In genomic region chr5:73405981-73406722, GRCm38 (mm10) we compare ENCODE assay signal across 9 mouse cellular contexts. TPM values are rescaled to one million over a fixed set of nuclear protein-coding genes. Genes with fewer than 3 reads are reported as not detected.
A peak's percentile ranks its signal among the peaks of the same experiment; 100 is the strongest.
DNase-seq lines count a peak whose midpoint lies in the region; ATAC-seq and TF ChIP-seq lines count a peak whose summit lies in the region.
"Had no signal": no experiment of that assay in that cellular context is flagged by ENCODE, and none has a peak within 500 bp of the region (broad histone marks: within the 10 kb centered on the region; RNA-seq: fewer than 3 reads in every experiment).

Cwh43 (plus strand) TSS chr5:73406075.

- intact Hi-C loops in gastrocnemius, adult 2 months (cut with DNase I): no loop called here

- peaks cover 10% of the 10 kb centered on the region for H3K4me1 ChIP-seq in forebrain, embryonic 15.5 days
- H3K4me1 ChIP-seq in kidney, postnatal 0 days (replicated peaks; ENCODE audit: insufficient read depth, low read length): no peaks in the 10 kb centered on the region
- H3K4me1 ChIP-seq in midbrain, postnatal 0 days (ENCODE audit: insufficient read depth, low read length): 0 out of 2 replicates have a peak, but pooled peaks cover 5% of the 10 kb centered on the region

- H3K9ac ChIP-seq in forebrain, embryonic 15.5 days (replicated peaks): peak within 1 kb of the TSS; percentile 34
- 0 out of 2 replicates have a peak within 1 kb of the TSS, but pooled peaks have one; percentile 10 for H3K9ac ChIP-seq in kidney, postnatal 0 days (ENCODE audit: low read depth, low read length)
- peak within 1 kb of the TSS; percentile 51 for H3K9ac ChIP-seq in midbrain, postnatal 0 days (replicated peaks; ENCODE audit: low read length, poor library complexity, severe bottlenecking)

- H3K27me3 ChIP-seq in forebrain, embryonic 15.5 days: peaks cover 21% of the 10 kb centered on the region
- H3K27me3 ChIP-seq in kidney, postnatal 0 days (ENCODE audit: insufficient read depth, low read length): peaks cover 5% of the 10 kb centered on the region
- H3K27me3 ChIP-seq in midbrain, postnatal 0 days (ENCODE audit: insufficient read depth, low read length): peaks cover 12% of the 10 kb centered on the region; the same call in 1 of the 2 replicates
- H3K27me3 ChIP-seq: CH12.LX had no signal

- H3K36me3 ChIP-seq in forebrain, embryonic 15.5 days: no peaks in the 10 kb centered on the region
- H3K36me3 ChIP-seq in kidney, postnatal 0 days (ENCODE audit: insufficient read depth, low read length): no peaks in the 10 kb centered on the region
- no peaks in the 10 kb centered on the region for H3K36me3 ChIP-seq in midbrain, postnatal 0 days (ENCODE audit: insufficient read depth, low read length)

- 0 out of 2 replicates have a peak, but pooled peaks have one; percentile 46 for ATAC-seq in forebrain, embryonic 15.5 days (replicated peaks)
- ATAC-seq in kidney, postnatal 0 days (replicated peaks; ENCODE audit: low FRiP score, low read depth): no peak
- ATAC-seq in midbrain, postnatal 0 days (ENCODE audit: low FRiP score): no peak; the same call in 1 of the 2 replicates
- no peak for ATAC-seq in activated CD4-positive, CD25-positive, alpha-beta regulatory T cell, adult 4 months
- ATAC-seq in CD4-positive, CD25-positive, alpha-beta regulatory T cell, adult 4 months: no peak

- H3K9me3 ChIP-seq in forebrain, embryonic 15.5 days: no peaks in the 10 kb centered on the region
- no peaks in the 10 kb centered on the region for H3K9me3 ChIP-seq in kidney, postnatal 0 days (replicated peaks; ENCODE audit: low read length)
- no peaks in the 10 kb centered on the region for H3K9me3 ChIP-seq in midbrain, postnatal 0 days (ENCODE audit: low read length)

- H3K27ac ChIP-seq in gastrocnemius, adult 2 months: no peak within 1 kb of the TSS
- no peak within 1 kb of the TSS for H3K27ac ChIP-seq in forebrain, embryonic 15.5 days (replicated peaks)
- H3K27ac ChIP-seq in kidney, postnatal 0 days: no peak within 1 kb of the TSS
- H3K27ac ChIP-seq in midbrain, postnatal 0 days (ENCODE audit: low read depth, low read length): no peak within 1 kb of the TSS

- H3K4me2 ChIP-seq in forebrain, embryonic 15.5 days (replicated peaks): peak within 1 kb of the TSS; percentile 72
- peak within 1 kb of the TSS; percentile 44 for H3K4me2 ChIP-seq in kidney, postnatal 0 days (ENCODE audit: low read length)
- peak within 1 kb of the TSS; percentile 84 for H3K4me2 ChIP-seq in midbrain, postnatal 0 days (ENCODE audit: low read depth, low read length, poor library complexity, severe bottlenecking)

- DNase-seq in gastrocnemius, adult 2 months: no peak
- DNase-seq in gastrocnemius, adult 8-10 months (ENCODE audit: low spot score in 2 of 2): no peak
- DNase-seq in 3134 (ENCODE audit: extremely low read depth, insufficient read length, low spot score): peak; percentile 7
- no peak for DNase-seq in kidney, postnatal 0 days (ENCODE audit: low spot score)
- DNase-seq in midbrain, postnatal 0 days (ENCODE audit: low spot score): no peak

- 3% methylated on average over 49 of the region's 49 CpGs for WGBS in forebrain, embryonic 15.5 days
- WGBS in kidney, postnatal 0 days: 2% methylated on average over 49 of the region's 49 CpGs
- 4% methylated on average over 47 of the region's 49 CpGs for WGBS in midbrain, postnatal 0 days

- H3K4me3 ChIP-seq in gastrocnemius, adult 2 months: peak within 1 kb of the TSS; percentile 47
- H3K4me3 ChIP-seq in forebrain, embryonic 15.5 days: peak within 1 kb of the TSS; percentile 39
- peak within 1 kb of the TSS; percentile 26 for H3K4me3 ChIP-seq in kidney, postnatal 0 days (replicated peaks; ENCODE audit: low read depth, low read length)
- H3K4me3 ChIP-seq in midbrain, postnatal 0 days (ENCODE audit: low read depth, low read length): peak within 1 kb of the TSS; percentile 43

- no peak for TF ChIP-seq CTCF in gastrocnemius, adult 2 months (IDR thresholded peaks at IDR 0.05)
- no peak for TF ChIP-seq CTCF in kidney, postnatal 0 days (IDR thresholded peaks at IDR 0.05; ENCODE audit: low read depth)
- TF ChIP-seq CTCF in midbrain, postnatal 0 days (IDR thresholded peaks at IDR 0.05): no peak

RNA-seq across cellular contexts. Expression of gene Cwh43, which starts in this region (rescaled TPM):
- not detected for total RNA-seq in gastrocnemius, adult 2 months (2021)
- not detected for total RNA-seq in gastrocnemius, adult 8-10 months (2022)
- polyA plus RNA-seq in forebrain, embryonic 15.5 days (2015; fragmentation: Nextera tagmentation; extraction: Ambion mirVana): 0.06 and 0.08 TPM in 2 replicates
- 5.9 TPM in 2 replicates for polyA plus RNA-seq in kidney, postnatal 0 days (2015; fragmentation: Nextera tagmentation; extraction: Ambion mirVana)
- 0.99 TPM in 1 of 2 replicates, not detected in the other for total RNA-seq in midbrain, postnatal 0 days (2014; rRNA removed)
- polyA plus RNA-seq in midbrain, postnatal 0 days (2015; fragmentation: Nextera tagmentation; extraction: Ambion mirVana): 0.62 and 0.85 TPM in 2 replicates
- polyA plus RNA-seq in activated CD4-positive, CD25-positive, alpha-beta regulatory T cell, adult 4 months (2017; shearing (Covaris generic)): under 1 TPM in 1 of 2 experiments, not detected in 1; 0.15 TPM
- not detected for polyA plus RNA-seq in CD4-positive, CD25-positive, alpha-beta regulatory T cell, adult 4 months (2017; shearing (Covaris generic))
- total RNA-seq: CH12.LX had no signal

Comparison
In these comparisons a context has a peak if more than half of its experiments do, and no peak if none do; other contexts are left out.
1. Peak in ATAC-seq, H3K4me3 ChIP-seq, H3K9ac ChIP-seq and H3K4me2 ChIP-seq in forebrain, embryonic 15.5 days; RNA of the gene not detected or under 1 TPM.